39 mouse cellular contexts compared by ENCODE assay signal in genomic region chr6:129916996-129917395, GRCm38 (mm10). TPM values are rescaled to one million over a fixed set of nuclear protein-coding genes. Genes with fewer than 3 reads are reported as not detected.
"Had no signal": no experiment of that assay in that cellular context is flagged by ENCODE, and none has a peak within 500 bp of the region (broad histone marks: within the 10 kb centered on the region; RNA-seq: fewer than 3 reads in every experiment).

No protein-coding gene starts in this region.

- H3K4me1 ChIP-seq: heart, embryonic 13.5 days; heart, embryonic 15.5 days; hindbrain, embryonic 13.5 days; hindbrain, embryonic 15.5 days; kidney, embryonic 15.5 days; limb, embryonic 10.5 days; limb, embryonic 12.5 days; liver, embryonic 13.5 days had no signal

- ATAC-seq: hindbrain, postnatal 0 days; intestine, embryonic 16.5 days had no signal

- H3K27ac ChIP-seq: heart, adult 2 months; heart, embryonic 13.5 days; heart, embryonic 15.5 days; hindbrain, embryonic 13.5 days; hindbrain, embryonic 15.5 days; hindbrain, postnatal 0 days; kidney, embryonic 15.5 days; kidney, postnatal 0 days; left cerebral cortex, adult 2 months; limb, embryonic 10.5 days; limb, embryonic 12.5 days; liver, embryonic 13.5 days had no signal

- H3K4me3 ChIP-seq: heart, adult 2 months; heart, embryonic 13.5 days; heart, embryonic 15.5 days; hindbrain, embryonic 13.5 days; hindbrain, embryonic 15.5 days; kidney, embryonic 15.5 days; left cerebral cortex, adult 2 months; limb, embryonic 10.5 days; limb, embryonic 12.5 days; liver, embryonic 13.5 days had no signal

- H3K9ac ChIP-seq: heart, embryonic 13.5 days; heart, embryonic 15.5 days; hindbrain, embryonic 13.5 days; hindbrain, embryonic 15.5 days; kidney, embryonic 15.5 days; limb, embryonic 12.5 days; liver, embryonic 13.5 days had no signal

- H3K9me3 ChIP-seq: limb, embryonic 10.5 days had no signal

- DNase-seq: gastrocnemius, postnatal 10 days; gastrocnemius, postnatal 25 days; heart, adult 11 months; heart, adult 2 months; heart, postnatal 14 days; heart, postnatal 36 days; kidney, adult 11 months; kidney, adult 2 months; kidney, adult 9 months; kidney, postnatal 14 days; kidney, postnatal 36 days; liver; liver, embryonic 13.5 days had no signal

- H3K27me3 ChIP-seq: heart, embryonic 13.5 days; heart, embryonic 15.5 days; hindbrain, embryonic 13.5 days; hindbrain, embryonic 15.5 days; kidney, embryonic 15.5 days; limb, embryonic 12.5 days; liver, embryonic 13.5 days had no signal

- H3K36me3 ChIP-seq: heart, embryonic 13.5 days; heart, embryonic 15.5 days; hindbrain, embryonic 13.5 days; hindbrain, embryonic 15.5 days; kidney, embryonic 15.5 days; limb, embryonic 10.5 days; limb, embryonic 12.5 days; liver, embryonic 13.5 days had no signal

RNA-seq across cellular contexts. Expression of gene Klra5, which starts 0.5 kb away (rescaled TPM):
- total RNA-seq: gastrocnemius, adult 18-20 months; gastrocnemius, postnatal 10 days; gastrocnemius, postnatal 25 days; gastrocnemius, postnatal 4 days; heart, adult 2 months; heart, postnatal 14 days; heart, postnatal 36 days; hematopoietic stem cell, adult 5-6 weeks; hindbrain, postnatal 0 days; layer of hippocampus, adult 18-20 months; layer of hippocampus, postnatal 10 days; layer of hippocampus, postnatal 25 days; left cerebral cortex, adult 2 months; left cerebral cortex, postnatal 14 days; left cerebral cortex, postnatal 36 days had no signal
- polyA plus RNA-seq: heart, adult 2 months; heart, embryonic 11.5 days; heart, embryonic 13.5 days; heart, embryonic 15.5 days; heart, postnatal 0 days; hindbrain, embryonic 11.5 days; hindbrain, embryonic 13.5 days; hindbrain, embryonic 15.5 days; hindbrain, postnatal 0 days; intestine, embryonic 14.5 days; intestine, embryonic 16.5 days; kidney, adult 2 months; kidney, embryonic 15.5 days; kidney, postnatal 0 days; limb, embryonic 10.5 days; limb, embryonic 12.5 days; limb, embryonic 14.5 days; liver, embryonic 11.5 days; liver, embryonic 13.5 days had no signal

RNA-seq across cellular contexts. Expression of gene Klra17, which starts 40.5 kb away (rescaled TPM):
- total RNA-seq: gastrocnemius, adult 18-20 months; gastrocnemius, postnatal 25 days; gastrocnemius, postnatal 4 days; heart, adult 2 months; heart, postnatal 14 days; heart, postnatal 36 days; hematopoietic stem cell, adult 5-6 weeks; hindbrain, postnatal 0 days; layer of hippocampus, adult 18-20 months; layer of hippocampus, postnatal 10 days; layer of hippocampus, postnatal 25 days; left cerebral cortex, adult 2 months; left cerebral cortex, postnatal 14 days; left cerebral cortex, postnatal 36 days had no signal
- polyA plus RNA-seq: heart, adult 2 months; heart, embryonic 11.5 days; heart, embryonic 13.5 days; heart, embryonic 15.5 days; heart, postnatal 0 days; hindbrain, embryonic 11.5 days; hindbrain, embryonic 13.5 days; hindbrain, embryonic 15.5 days; hindbrain, postnatal 0 days; intestine, embryonic 14.5 days; intestine, embryonic 16.5 days; kidney, embryonic 15.5 days; limb, embryonic 10.5 days; limb, embryonic 12.5 days; liver, embryonic 11.5 days had no signal

RNA-seq across cellular contexts. Expression of gene Gm17631, which starts 54.5 kb away (rescaled TPM):
- total RNA-seq: gastrocnemius, adult 18-20 months; gastrocnemius, postnatal 10 days; gastrocnemius, postnatal 25 days; gastrocnemius, postnatal 4 days; heart, adult 2 months; heart, postnatal 14 days; heart, postnatal 36 days; hematopoietic stem cell, adult 5-6 weeks; hindbrain, postnatal 0 days; layer of hippocampus, adult 18-20 months; layer of hippocampus, postnatal 10 days; layer of hippocampus, postnatal 25 days; left cerebral cortex, adult 2 months; left cerebral cortex, postnatal 14 days; left cerebral cortex, postnatal 36 days had no signal
- polyA plus RNA-seq: heart, adult 2 months; heart, embryonic 11.5 days; heart, embryonic 13.5 days; heart, embryonic 15.5 days; heart, postnatal 0 days; hindbrain, embryonic 11.5 days; hindbrain, embryonic 13.5 days; hindbrain, embryonic 15.5 days; hindbrain, postnatal 0 days; intestine, embryonic 14.5 days; intestine, embryonic 16.5 days; kidney, adult 2 months; kidney, embryonic 15.5 days; kidney, postnatal 0 days; large intestine, adult 2 months; limb, embryonic 10.5 days; limb, embryonic 12.5 days; limb, embryonic 14.5 days; liver, embryonic 11.5 days; liver, embryonic 13.5 days had no signal
